Mouse (Mus musculus): ENCODE results near the gene Pak2.

The Pak2 gene

DNA sequence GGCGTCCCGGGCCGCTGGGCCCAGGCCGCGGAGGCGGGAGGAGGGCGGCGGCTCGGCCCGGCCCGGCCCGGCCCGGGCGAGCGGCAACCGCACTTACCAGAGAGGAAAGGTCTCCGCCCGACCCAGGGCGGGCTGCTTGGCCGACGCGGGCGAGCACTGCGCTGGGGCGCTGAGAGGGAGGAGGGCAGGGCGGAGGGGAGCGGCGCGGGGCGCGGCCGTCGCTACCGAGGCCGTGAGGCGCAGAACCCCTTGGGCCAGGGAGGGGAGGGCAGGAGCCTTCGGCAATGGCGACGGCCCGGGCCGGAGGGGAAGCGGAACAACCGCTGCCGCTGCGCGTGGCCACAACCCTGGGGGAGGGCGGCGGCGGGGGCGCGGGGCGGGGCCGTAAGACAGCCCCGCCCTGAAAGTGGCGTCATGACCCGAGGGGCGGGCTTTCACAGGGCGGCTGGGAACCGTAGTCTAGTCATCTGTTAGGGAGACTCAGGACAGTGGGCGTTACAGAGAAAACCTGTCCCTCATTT is at the start of gene Pak2:
TSS of gene Pak2 (minus strand) at position 352 of the 521 bp plus-strand sequence.
- peak; percentile 79 to 88 for DNase-seq (ENCODE audit: low spot score in 2 of 2)

GRCm38 (mm10) chr16:32127046-32127445 is 47.9 kb upstream of the Pak2 start:
- no peak for DNase-seq (ENCODE audit: low spot score in 2 of 2)

DNA sequence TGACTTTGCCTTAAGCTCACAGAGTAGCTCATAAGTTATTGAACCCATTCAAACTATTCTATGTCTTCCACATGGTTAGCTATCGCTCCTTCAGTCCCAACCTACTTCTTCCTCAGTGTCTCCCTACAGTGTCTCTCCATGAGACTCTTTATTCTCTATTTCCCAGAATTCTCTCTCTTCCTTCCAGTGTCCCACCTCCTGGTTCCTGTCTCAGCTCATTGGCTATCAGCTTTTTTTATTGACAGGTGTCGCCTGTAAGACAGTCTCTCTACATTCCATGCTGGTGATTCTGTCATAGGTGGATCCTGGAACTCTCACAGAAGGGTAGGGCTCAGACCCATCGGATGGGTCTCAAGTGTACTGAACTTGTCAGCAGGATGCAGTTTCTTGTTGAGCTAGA is 46.2 kb upstream of the Pak2 start:
- no peak for DNase-seq (ENCODE audit: low spot score in 2 of 2)

DNA sequence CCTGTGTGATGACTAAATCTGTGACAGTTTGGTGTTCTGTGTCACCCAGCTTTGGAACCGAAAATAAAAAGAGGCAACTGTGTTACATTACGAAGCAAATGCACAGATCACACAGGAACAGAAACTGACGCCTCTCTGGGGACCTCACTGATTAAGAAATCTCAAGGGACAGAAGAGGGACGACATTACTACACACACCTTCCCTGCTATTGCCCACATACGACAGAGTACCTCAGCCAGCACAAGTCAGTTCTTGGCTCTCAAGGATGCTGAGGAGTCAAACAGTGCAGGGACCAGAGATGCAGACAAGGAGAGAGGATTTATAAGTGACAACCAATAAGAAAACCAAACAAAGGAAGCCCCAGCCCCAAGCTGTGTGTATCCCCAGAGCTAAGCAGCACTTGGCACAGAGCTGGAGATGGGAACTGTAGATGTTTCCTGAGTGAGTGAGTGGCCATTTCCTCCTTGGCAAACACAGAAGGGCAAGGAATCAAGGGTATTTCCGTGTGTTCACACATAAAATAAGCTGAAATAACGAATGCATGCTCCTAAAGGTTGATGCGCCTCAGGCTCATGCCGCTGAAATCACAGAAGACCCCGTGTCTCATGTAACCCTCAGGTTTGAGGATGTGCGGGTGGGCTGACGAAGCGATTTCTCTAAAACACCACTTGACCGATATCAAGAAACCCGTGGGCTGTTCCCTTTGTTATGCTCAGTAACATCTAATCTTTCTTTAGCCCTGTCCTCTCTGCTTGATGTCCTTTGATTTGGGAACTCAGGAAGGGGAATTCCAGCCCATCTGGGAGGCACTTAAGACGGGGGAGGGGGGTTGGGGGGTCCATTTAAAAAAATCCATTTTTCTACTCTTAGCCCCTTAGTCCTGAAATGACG is 45.5 kb upstream of the Pak2 start:
- DNase-seq (ENCODE audit: low spot score in 2 of 2) = no peak

GRCm38 (mm10) chr16:32124020-32124419 is 44.9 kb upstream of the Pak2 start:
- no peak for DNase-seq (ENCODE audit: low spot score in 2 of 2)

- no peak for DNase-seq (ENCODE audit: low spot score in 2 of 2)
Measured at GRCm38 (mm10) chr16:32120454-32120853, 41.3 kb upstream of the Pak2 start.

- DNase-seq (ENCODE audit: low spot score in 2 of 2) = peak in 1 of 2 experiments; percentile 19
Measured at GRCm38 (mm10) chr16:32116186-32116585, 37.0 kb upstream of the Pak2 start.

- DNase-seq (ENCODE audit: low spot score in 2 of 2) = no peak
Measured at GRCm38 (mm10) chr16:32115781-32116180, 36.6 kb upstream of the Pak2 start.

DNA sequence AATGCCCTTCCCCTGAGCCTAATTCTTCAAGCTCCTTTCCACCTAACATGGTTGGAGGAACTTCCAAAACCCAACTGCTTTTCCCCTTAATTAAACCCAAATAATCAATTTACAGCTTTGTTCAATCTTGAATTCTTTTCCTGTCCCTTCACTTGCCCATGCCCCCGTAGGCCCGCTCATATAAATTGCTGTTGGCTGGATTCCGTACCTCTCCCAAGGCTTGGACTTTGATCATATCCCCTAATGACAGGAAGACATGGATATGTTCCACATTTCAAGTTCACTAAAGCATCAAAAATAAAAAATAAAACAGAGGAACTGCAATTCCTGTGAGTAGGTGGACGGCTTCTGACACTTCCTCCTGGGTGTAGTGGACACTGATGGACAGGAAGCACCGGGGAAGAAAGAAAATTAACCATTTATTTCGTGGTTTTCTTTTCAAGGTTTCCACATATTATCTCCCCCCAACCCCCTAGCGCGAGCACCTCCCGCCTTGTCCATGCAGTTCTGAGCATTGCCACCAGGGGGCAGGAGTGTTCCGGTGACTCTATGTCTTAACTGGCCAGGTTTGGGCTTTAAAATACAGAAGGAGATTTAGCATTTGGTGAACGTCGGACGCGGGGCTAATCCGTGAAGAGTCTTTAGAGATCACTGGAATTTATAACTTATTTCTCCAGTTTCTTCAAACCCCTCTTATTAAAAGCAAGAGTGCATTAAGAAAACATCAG is 36.0 kb upstream of the Pak2 start:
- DNase-seq (ENCODE audit: low spot score in 2 of 2) = peak; percentile 77 to 81

- no peak for DNase-seq (ENCODE audit: low spot score in 2 of 2)
Measured at GRCm38 (mm10) chr16:32114406-32114805, 35.3 kb upstream of the Pak2 start.

- DNase-seq (ENCODE audit: low spot score in 2 of 2) = peak in 1 of 2 experiments; percentile 69
Measured at GRCm38 (mm10) chr16:32113541-32114218, 34.5 kb upstream of the Pak2 start.

- no peak for DNase-seq (ENCODE audit: low spot score in 2 of 2)
Measured at GRCm38 (mm10) chr16:32110951-32111699, 32.0 kb upstream of the Pak2 start.

DNA sequence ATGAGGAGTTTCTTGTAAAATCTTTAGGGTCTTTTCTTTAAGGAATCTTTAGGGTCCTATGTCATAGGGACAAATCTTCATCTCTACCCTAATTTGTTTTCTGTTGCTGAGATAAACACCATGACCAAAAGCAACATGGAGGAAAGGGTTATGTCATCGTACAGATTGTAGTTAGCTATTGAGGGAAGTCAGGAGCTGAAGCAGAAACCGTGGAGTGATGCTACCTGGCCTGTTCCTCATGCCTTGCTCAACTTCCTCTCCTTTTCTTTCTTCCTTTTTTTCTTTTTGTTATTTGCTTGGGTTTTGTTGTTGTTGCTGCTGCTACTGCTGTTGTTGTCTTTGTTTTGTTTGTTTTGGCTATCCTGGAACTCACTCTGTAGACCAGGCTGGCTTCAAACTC is 29.4 kb upstream of the Pak2 start:
- no peak for DNase-seq (ENCODE audit: low spot score in 2 of 2)

GRCm38 (mm10) chr16:32108170-32108569 is 29.0 kb upstream of the Pak2 start:
- no peak for DNase-seq (ENCODE audit: low spot score in 2 of 2)

DNA sequence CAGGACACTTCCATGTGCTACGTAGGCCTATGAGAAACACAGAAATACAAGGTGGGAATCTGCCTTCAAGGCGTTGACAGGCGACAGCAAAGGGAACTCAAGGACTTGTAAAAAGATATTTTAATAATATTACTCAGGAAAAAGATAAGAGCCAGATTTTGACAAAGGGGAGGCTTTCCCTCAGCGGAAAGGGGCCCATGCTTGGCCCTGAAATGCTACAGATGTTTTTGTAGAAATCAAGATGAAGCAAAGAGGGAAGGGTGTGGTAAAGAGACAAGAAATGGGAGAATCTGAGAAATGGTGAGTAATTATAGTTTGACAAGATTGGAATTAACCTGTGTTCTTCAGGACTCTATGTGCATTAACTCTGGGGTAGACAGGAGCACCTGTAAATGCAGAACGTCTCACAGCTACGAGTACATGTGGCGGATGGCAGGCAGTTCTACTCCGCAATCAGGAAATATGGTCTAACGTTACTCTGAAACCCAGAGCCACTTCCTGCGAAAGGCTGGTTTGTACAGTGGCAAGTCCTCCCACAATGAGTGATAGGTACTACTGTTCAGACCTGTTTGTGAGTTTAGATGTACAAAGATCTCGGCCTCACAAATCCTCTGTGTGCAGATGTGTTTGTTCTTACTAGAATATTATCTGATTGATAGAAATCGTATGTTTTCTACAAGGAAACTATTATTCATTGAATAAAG is 28.4 kb upstream of the Pak2 start:
- no peak for DNase-seq (ENCODE audit: low spot score in 2 of 2)

DNA sequence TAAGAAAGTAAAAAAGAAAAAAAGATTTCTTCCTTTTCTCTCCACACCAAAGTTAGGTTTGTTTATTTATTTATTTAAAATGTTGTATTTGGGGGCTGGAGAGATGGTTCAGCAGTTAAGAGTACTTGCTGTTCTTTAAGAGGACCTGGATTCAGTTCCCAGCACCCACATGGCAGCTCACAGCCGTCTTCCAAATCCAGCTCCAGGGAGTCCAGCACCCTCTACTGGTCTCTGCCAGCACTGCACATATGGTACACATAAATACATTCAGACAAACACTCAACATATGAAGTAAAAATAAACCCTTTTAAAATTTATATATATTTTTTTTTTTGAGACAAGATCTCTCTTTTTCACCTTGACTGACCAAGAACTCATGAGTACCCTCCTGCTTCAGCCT is 26.6 kb upstream of the Pak2 start:
- no peak for DNase-seq (ENCODE audit: low spot score in 2 of 2)

GRCm38 (mm10) chr16:32102295-32102694 is 23.2 kb upstream of the Pak2 start:
- DNase-seq (ENCODE audit: low spot score in 2 of 2) = no peak

DNA sequence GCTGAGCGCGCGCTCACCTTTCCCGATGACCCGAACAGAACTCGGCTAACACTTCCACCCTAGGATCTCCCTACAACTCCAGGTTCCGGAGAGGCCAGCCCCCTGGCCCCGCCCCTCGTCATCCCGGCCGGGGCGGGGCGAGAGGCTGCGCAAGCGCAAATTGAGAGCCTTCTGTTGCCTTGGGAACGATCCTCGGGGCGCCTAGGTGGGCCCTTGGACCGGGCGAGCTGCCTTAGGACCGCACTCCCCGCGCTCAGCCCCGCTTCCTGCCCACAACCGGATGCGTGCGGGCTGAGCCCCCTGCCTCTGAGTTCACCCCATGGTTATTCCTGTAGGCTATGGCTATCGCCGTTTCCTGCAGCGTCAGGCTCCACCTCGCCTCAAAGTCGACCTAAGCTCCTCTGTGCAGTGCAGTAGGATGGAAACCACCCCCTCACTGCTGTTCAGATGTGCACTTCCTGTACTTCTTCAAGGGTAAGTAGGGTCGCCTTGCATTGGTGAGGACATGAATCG is 20.6 kb upstream of the Pak2 start, which contains the start of the genes Pigx and Cep19:
TSS of gene Pigx (minus strand) at position 103 of the 513 bp plus-strand sequence.
TSS of gene Cep19 (plus strand) at position 163 of the 513 bp plus-strand sequence.
- peak; percentile 88 to 90 for DNase-seq (ENCODE audit: low spot score in 2 of 2)

- no peak for DNase-seq (ENCODE audit: low spot score in 2 of 2)
Measured at GRCm38 (mm10) chr16:32098897-32099637, 19.9 kb upstream of the Pak2 start.
